Mouse (Mus musculus) cerebellum, adult (tissue): ENCODE measurements around the gene Stk11.

Experiments
- ATAC-seq: cut with Nextera tagmentation; 2 replicates; pipeline ENCODE4 v1.9.2; 2017; ENCODE audit warnings: mild to moderate bottlenecking, moderate library complexity, mixed read lengths; ENCODE audit not compliant: insufficient number of reproducible peaks, low FRiP score, low TSS enrichment

The Stk11 gene

GRCm38 (mm10) chr10:80141786-80142529 lies 26.4 kb downstream of the Stk11 start:
- peak; percentile 56 for ATAC-seq

- no peak for ATAC-seq
Observed at GRCm38 (mm10) chr10:80142530-80142925, 26.9 kb downstream of the Stk11 start.

- ATAC-seq: no peak
Observed at GRCm38 (mm10) chr10:80143664-80144063, 28.1 kb downstream of the Stk11 start.

GRCm38 (mm10) chr10:80144159-80144558 lies 28.6 kb downstream of the Stk11 start:
- ATAC-seq: no peak

DNA sequence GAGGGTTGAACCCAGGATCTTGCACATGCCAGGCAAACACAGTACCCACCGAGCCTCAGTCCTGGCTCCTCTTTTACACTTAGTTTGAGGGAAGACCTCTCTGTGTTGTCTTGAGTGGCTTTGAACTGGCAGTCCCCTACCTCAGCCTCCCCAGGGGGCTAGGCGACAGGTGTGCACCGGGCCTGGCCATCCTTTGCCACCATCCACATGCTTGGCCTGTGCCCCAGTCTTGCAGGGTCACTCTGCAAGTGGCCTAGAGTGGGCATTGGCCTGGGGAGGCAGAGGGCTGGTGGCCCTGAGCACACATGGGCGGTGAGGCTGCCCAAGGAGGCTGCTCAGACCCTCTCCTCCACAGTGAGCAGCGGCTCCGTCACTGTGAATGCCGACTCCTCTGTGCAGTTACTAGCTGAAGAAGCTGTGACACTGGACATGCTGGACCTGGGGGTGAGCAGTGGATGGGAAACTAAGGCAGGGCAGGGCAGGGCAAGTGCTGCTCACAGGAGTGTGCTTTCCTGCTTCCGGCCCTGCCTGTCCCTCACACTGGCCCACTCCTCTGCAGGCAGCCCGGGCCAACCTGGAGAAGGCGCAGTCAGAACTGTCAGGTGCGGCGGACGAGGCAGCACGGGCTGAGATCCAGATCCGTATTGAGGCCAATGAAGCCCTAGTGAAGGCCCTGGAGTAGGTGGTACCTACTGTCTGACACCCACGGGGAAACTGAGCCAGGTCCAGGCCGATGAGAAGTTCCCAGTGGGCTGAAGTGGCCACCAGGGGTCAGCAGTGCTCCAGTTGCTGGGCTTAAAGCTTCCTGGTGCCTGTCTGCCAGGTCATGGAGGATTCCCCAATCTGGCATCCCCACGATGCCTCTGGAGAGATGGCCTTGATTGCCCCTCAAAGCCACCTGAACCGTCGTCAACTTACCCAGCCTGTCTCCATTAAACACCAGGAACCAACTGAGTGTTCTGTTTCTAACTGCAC lies 29.5 kb downstream of the Stk11 start:
- no peak for ATAC-seq

- no peak for ATAC-seq
Observed at GRCm38 (mm10) chr10:80145896-80146295, 30.3 kb downstream of the Stk11 start.

- ATAC-seq: no peak
Observed at GRCm38 (mm10) chr10:80146568-80147011, 31.0 kb downstream of the Stk11 start.

GRCm38 (mm10) chr10:80147146-80147718 lies 31.6 kb downstream of the Stk11 start:
- no peak for ATAC-seq

DNA sequence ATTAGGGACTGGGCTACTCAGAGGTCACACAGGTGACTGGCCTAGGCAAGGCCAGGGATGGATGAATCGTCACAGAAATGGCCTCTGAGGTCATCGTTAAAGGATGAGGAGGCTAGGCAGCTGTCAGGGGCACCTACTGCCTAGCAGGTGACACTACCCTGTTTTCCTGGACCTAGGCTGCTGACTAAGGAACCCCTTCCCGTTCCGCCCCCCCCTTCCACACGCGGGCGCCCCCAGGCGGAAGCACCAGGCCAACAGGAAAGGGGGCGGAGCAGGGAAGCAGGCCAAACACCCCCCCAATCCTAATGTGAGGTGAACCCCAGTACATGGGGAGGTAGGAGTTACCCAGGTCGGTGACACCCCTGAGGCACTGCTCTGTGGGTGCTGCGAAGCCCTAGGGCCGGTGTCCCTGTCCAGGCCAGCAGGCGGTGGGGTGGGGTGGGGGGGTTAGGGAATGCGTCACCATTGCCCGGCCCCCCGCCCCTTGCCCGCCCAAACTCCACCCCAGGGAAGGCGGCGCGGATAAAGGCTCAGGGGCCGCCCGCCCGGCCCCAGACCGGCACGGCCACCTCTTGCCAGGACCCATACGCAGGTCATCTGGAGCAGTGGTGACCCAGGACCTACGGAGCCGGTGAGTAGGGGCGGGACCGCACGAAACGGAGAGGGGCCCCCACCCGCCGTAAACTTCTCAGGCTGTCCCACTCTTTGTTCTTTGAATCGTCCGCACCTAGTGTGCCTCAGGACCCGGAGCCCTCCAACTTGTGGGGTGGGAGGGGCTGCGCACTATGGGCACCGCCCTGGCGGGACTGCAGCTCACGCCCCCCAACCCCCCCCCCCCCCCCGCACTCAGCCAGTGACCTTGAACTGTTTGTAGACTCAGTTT lies 32.4 kb downstream of the Stk11 start, which contains the start of gene Midn:
Gene Midn, plus strand, starts transcription at position 554 of the 883 bp plus-strand sequence.
- ATAC-seq: no peak

DNA sequence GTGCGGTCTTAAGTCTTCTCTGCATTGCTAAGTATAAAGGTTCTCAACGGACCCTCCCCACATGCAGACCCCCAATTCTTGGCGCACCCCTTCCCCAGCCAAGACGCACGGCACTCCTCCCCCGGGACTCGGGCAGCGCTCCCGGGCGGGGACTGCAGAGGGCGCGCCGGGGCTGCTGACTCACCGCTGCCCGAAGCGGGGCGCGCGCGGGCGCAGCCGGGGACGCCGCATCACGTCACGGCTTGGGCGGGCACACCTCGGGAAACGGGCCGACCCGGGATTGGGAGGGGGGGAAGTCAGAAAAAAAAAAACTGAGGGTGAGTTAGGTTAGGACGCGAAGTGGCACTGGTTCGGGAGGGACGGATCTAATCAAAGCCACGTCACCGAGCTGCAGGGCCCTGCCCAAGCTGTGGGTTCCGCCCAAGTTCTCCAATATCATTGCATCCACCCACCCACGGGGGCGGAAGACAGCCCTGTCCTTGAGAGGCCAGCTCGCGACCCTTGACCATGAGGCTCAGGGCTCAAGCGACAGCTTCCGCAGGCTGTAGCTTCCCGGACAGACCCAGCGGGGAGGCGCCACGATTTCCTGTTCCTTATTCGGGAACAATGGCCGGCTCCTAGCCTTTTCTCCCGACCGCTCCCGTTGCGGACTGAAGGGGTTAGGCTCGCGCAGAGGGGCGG lies 33.1 kb downstream of the Stk11 start:
- ATAC-seq: peak; percentile 9; the same call in 1 of the 2 replicates

- peak; percentile 39; the same call in 1 of the 2 replicates for ATAC-seq
Observed at GRCm38 (mm10) chr10:80149291-80150225, 34.0 kb downstream of the Stk11 start.

GRCm38 (mm10) chr10:80150226-80151210 lies 34.9 kb downstream of the Stk11 start:
- ATAC-seq: no peak

GRCm38 (mm10) chr10:80151211-80152034 lies 35.8 kb downstream of the Stk11 start:
- no peak for ATAC-seq

- ATAC-seq: no peak
Observed at GRCm38 (mm10) chr10:80152071-80152872, 36.7 kb downstream of the Stk11 start.

DNA sequence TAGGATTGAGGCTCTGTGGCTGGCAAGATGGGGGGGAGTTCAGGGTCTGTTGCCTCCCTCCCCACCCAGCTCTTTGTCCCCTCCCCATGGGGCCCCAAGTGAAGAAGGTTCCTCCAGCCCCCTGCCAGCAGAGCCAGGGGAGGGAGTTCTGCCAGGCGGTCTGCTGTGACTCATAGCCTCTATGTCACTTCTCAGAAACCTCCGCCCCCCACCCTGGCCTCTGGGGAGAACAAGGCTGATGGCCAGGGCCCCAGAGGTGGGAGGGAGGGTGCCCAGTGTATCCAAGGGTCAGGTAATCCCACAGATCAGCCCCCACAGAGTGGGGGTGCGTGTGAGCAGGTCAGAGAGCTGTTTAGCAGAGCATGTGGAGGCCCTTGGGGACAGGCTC lies 37.3 kb downstream of the Stk11 start:
- ATAC-seq: no peak
